Mouse (Mus musculus): ENCODE data around the gene Slc7a7.

- TF ChIP-seq BHLHE40 (IDR thresholded peaks at IDR 0.05; ENCODE audit: borderline replicate concordance, low read depth, low read length) (no peak), TAL1 (IDR thresholded peaks at IDR 0.05; ENCODE audit: low read length) (no peak), USF1 (IDR thresholded peaks at IDR 0.05; ENCODE audit: low read depth, low read length) (no peak)
Observed at GRCm38 (mm10) chr14:54439155-54439554, 21.6 kb upstream of the Slc7a7 start.
